Mouse (Mus musculus) cortical plate, adult 2 months (tissue): ENCODE data around the gene Mterf4. TPM values are rescaled to one million over a fixed set of nuclear protein-coding genes. Genes with fewer than 3 reads are reported as not detected.

Source experiments
- H3K27ac ChIP-seq: fragments of 200-500 bp; 2 replicates; pipeline ENCODE4 v1.5.1; 2012; ENCODE audit warnings: low read length, control low read depth, inconsistent platforms; ENCODE audit not compliant: insufficient read depth
- H3K4me1 ChIP-seq: fragments of 200-500 bp; 2 replicates; pipeline ENCODE4 v1.6.1; 2011; ENCODE audit warnings: low read length; ENCODE audit not compliant: control insufficient read depth, insufficient read depth
- H3K4me3 ChIP-seq: fragments of 200-500 bp; 2 replicates; pipeline ENCODE4 v1.5.1; 2011; ENCODE audit warnings: mild to moderate bottlenecking, low read length, control low read depth; ENCODE audit not compliant: insufficient read depth
- CTCF ChIP-seq: fragments of 200-500 bp; IDR thresholded peaks from 2 replicates; pipeline ENCODE4 v1.5.1; 2011; ENCODE audit warnings: mild to moderate bottlenecking, control low read depth, low read length; ENCODE audit not compliant: insufficient read depth; ENCODE audit errors: extremely low read depth
- POLR2A ChIP-seq: fragments of 200-500 bp; IDR thresholded peaks from 2 replicates; pipeline ENCODE4 v1.6.1; 2011; ENCODE audit warnings: mild to moderate bottlenecking, low read length, control low read depth; ENCODE audit not compliant: insufficient read depth; ENCODE audit errors: extremely low read depth
- polyA plus RNA-seq: library from polyadenylated mRNA; depleted of rRNA; stranded (reverse); fragments of >200 nt; gene quantifications from 2 replicates; pipeline ENCODE4 v1.2.3, GENCODE M21; 2012; rRNA removed

Gene Mterf4
- polyA plus RNA-seq, 1 experiment, result 18.7 TPM

DNA sequence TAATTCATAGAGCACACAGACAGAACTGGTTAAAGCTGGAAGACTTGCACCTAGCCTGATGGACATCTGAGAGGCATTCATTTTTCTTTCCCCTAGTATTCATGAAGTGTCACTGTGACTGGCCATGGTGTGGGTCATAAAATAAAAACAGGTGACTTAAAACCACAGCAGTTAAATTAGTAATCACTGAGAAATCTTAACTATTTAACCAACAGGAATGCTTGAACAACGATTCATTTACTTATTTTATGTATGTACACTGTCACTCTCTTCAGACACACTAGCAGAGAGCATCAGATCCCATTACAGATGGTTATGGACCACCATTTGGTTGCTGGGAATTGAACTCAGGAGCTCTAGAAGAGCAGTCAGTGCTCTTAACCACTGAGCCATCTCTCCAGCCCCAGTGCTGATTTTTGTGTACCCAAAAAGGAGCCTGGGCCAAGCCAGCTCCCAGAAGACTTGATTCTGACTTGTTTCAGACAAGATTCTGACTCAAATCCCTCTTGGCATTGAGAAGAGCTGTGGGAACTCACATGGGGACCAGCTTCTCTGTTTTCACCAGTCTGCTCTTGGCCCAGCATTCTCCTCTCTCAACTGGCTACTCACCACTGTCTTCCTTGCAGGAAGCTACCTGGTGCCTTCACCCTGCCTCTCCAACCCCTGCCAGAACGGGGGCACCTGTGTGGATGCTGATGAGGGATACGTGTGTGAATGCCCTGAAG is 35.0 kb downstream of the Mterf4 start:
- Histone ChIP-seq H3K4me1 (no peaks in the 10 kb centered on the region), H3K4me3 (no peak overlapping the region), H3K27ac (no peak overlapping the region)
- no peak for TF ChIP-seq POLR2A
- TF ChIP-seq CTCF, result no peak

DNA sequence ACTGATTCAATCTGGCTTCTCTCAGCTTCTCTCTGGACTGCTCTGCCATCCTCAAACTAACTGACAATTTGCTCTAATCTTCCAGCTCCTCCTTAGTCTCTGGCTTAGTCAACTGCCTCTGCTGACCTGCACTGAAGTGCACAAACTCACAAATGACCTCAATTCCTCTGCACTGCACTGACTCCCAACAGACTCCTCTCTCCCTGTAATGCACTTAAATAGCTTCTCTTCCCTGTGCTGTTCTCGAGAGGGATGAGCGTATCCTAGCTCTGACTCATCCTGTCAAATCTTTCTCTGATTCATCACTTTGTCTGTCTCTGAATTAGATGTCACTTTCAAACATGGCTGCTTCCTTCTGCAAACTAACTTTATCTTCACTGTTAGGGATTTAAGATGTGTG is 37.5 kb downstream of the Mterf4 start:
- Histone ChIP-seq H3K4me1 (no peaks in the 10 kb centered on the region), H3K27ac (no peak overlapping the region), H3K4me3 (no peak overlapping the region)
- TF ChIP-seq POLR2A, result no peak
- no peak for TF ChIP-seq CTCF

DNA sequence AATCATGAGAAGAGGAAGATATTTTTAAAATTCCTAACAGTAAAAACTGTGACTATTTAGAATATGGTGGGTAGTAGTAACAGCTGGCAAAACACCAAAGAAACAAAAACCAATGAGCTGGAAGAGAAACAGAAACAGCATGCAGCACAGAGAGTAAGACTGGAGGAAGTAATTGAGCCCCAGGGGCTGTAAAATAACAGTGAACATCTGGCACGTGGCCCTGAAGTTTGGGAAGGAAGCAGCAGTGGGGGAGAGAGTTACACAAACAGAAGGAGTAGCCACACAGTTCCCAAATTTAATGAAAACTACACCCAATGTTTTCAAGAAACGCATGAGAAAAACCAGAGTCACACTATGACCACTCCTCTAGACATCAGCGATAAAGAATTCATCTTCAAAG is 38.5 kb downstream of the Mterf4 start:
- Histone ChIP-seq H3K4me3 (no peak overlapping the region), H3K27ac (no peak overlapping the region), H3K4me1 (no peaks in the 10 kb centered on the region)
- TF ChIP-seq POLR2A (no peak), CTCF (no peak)

DNA sequence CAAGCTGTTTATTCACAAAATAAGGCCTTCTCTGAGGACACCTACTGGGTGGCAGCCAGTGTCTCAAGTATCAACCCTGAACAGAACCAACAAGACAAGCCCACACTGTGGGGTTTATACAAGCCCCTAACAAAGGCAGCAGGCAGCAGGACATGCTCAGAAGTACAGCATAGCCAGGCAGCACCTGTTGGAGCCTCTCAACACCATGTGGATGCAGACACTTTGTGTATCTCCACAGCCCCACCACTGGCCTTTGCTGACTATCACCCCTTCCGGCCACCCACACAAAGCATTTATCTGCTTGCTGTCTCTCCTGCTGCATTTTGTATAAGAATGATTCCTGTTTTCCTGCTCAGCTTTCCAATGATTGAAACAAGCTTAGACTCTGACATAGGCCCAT is 48.2 kb downstream of the Mterf4 start:
- Histone ChIP-seq H3K27ac (no peak overlapping the region), H3K4me3 (no peak overlapping the region), H3K4me1 (no peaks in the 10 kb centered on the region)
- TF ChIP-seq CTCF, result no peak
- TF ChIP-seq POLR2A, result no peak

DNA sequence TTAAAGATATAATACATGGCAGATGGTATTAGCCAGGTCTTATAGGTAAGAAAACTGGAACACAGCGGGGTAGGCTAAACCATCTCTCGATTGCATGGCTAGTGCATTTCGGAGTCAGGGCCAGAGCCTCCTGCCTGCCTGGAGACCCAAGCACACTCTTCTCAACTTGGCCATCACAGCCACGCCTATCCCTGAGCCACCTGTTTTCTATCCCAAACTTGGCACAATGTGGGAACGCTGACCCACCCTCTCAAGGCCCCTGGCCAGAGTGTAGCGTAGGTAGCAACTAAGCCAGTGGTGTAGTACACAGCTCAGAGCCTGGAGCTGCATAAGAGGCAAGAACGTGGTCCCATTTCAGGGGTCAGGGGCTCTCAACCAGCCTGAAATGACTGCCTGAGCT is 50.0 kb downstream of the Mterf4 start:
- no peaks in the 10 kb centered on the region for H3K4me1 ChIP-seq
- TF ChIP-seq CTCF, result no peak
- TF ChIP-seq POLR2A, result no peak
- H3K4me3 ChIP-seq, result no peak overlapping the region
- no peak overlapping the region for H3K27ac ChIP-seq

DNA sequence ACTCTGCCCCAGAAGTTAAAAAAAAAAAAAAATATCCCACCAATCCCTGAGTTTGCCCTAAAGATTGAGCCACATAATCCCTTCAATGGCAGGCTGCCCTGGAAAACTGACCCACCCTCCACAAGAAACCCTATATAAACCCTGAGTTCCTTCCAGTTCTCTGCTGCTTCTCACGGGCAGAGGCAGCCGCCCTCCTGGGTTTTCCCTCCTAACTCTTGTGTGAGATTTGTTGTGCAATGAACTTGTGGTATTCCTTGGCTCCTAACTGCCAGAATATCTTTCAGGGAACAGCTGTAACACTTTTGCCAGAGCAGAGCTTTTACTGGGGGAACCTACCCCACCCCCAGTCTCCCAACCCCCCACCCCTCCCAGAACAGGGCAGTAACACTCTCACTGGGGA is 53.1 kb downstream of the Mterf4 start:
- Histone ChIP-seq H3K4me3 (no peak overlapping the region), H3K4me1 (no peaks in the 10 kb centered on the region), H3K27ac (no peak overlapping the region)
- no peak for TF ChIP-seq POLR2A
- no peak for TF ChIP-seq CTCF

Other genes with a start within 250 kb of the Mterf4 start
- gene Kif1a, start 204.0 kb downstream of the Mterf4 start, polyA plus RNA-seq, result 349 and 356 TPM in 2 replicates
- not detected in 2 replicates for gene Agxt, start 170.7 kb downstream of the Mterf4 start, polyA plus RNA-seq
- not detected in 2 replicates for gene 2310007B03Rik, start 145.0 kb downstream of the Mterf4 start, polyA plus RNA-seq
- gene Crocc2, start 137.2 kb downstream of the Mterf4 start, polyA plus RNA-seq, result 0.15 and 0.29 TPM in 2 replicates
- gene Sned1, start 70.1 kb downstream of the Mterf4 start, polyA plus RNA-seq, result 6.3 and 7.1 TPM in 2 replicates
- gene Ppp1r7, start 36.9 kb upstream of the Mterf4 start, polyA plus RNA-seq, result 27.3 and 30.4 TPM in 2 replicates
- gene Pask, start 37.6 kb upstream of the Mterf4 start, polyA plus RNA-seq, result 6.4 and 6.9 TPM in 2 replicates
- gene Ano7, start 68.0 kb upstream of the Mterf4 start, polyA plus RNA-seq, result 0.65 and 0.81 TPM in 2 replicates
- gene Hdlbp, start 172.9 kb upstream of the Mterf4 start, polyA plus RNA-seq, result 92.1 and 93.3 TPM in 2 replicates
- 4.1 and 5.1 TPM in 2 replicates for gene Farp2, start 206.2 kb upstream of the Mterf4 start, polyA plus RNA-seq